Mouse (Mus musculus) testis, adult 2 months (tissue): ENCODE measurements around the gene Pacsin1. TPM values are rescaled to one million over a fixed set of nuclear protein-coding genes. Genes with fewer than 3 reads are reported as not detected.

Experiments used
- H3K27ac ChIP-seq: fragments of 200-500 bp; 2 replicates; pipeline ENCODE4 v1.5.1; 2012; ENCODE audit warnings: low read depth, low read length; ENCODE audit not compliant: control insufficient read depth, insufficient read depth
- H3K27me3 ChIP-seq: fragments of 200-500 bp; 2 replicates; pipeline ENCODE4 v1.6.1; 2012; ENCODE audit warnings: mild to moderate bottlenecking, low read length, moderate library complexity; ENCODE audit not compliant: control insufficient read depth, insufficient read depth
- H3K36me3 ChIP-seq: fragments of 200-500 bp; 2 replicates; pipeline ENCODE4 v1.6.1; 2012; ENCODE audit warnings: mild to moderate bottlenecking, low read length; ENCODE audit not compliant: control insufficient read depth, insufficient read depth
- H3K4me1 ChIP-seq: fragments of 200-500 bp; 2 replicates; pipeline ENCODE4 v1.6.1; 2012; ENCODE audit warnings: low read length; ENCODE audit not compliant: control insufficient read depth, insufficient read depth
- H3K4me3 ChIP-seq: fragments of 200-500 bp; 2 replicates; pipeline ENCODE4 v1.5.1; 2012; ENCODE audit warnings: low read depth, mild to moderate bottlenecking, low read length, moderate library complexity, mixed read lengths; ENCODE audit not compliant: control insufficient read depth
- CTCF ChIP-seq: fragments of 200-500 bp; IDR thresholded peaks from 2 replicates; pipeline ENCODE4 v1.5.1; 2012; ENCODE audit warnings: low read depth, mild to moderate bottlenecking, inconsistent platforms, low read length, moderate library complexity; ENCODE audit not compliant: control insufficient read depth, insufficient read depth, insufficient replicate concordance
- POLR2A ChIP-seq: fragments of 200-500 bp; IDR thresholded peaks from 2 replicates; pipeline ENCODE4 v1.6.1; 2012; ENCODE audit warnings: low read depth, mild to moderate bottlenecking, inconsistent platforms, low read length, moderate library complexity; ENCODE audit not compliant: control insufficient read depth
- polyA plus RNA-seq: library from polyadenylated mRNA; depleted of rRNA; stranded (reverse); fragments of >200 nt; gene quantifications from 2 replicates; pipeline ENCODE4 v1.2.3, GENCODE M21; 2012

Pacsin1 gene
- polyA plus RNA-seq, 1 experiment: 9.6 TPM

DNA sequence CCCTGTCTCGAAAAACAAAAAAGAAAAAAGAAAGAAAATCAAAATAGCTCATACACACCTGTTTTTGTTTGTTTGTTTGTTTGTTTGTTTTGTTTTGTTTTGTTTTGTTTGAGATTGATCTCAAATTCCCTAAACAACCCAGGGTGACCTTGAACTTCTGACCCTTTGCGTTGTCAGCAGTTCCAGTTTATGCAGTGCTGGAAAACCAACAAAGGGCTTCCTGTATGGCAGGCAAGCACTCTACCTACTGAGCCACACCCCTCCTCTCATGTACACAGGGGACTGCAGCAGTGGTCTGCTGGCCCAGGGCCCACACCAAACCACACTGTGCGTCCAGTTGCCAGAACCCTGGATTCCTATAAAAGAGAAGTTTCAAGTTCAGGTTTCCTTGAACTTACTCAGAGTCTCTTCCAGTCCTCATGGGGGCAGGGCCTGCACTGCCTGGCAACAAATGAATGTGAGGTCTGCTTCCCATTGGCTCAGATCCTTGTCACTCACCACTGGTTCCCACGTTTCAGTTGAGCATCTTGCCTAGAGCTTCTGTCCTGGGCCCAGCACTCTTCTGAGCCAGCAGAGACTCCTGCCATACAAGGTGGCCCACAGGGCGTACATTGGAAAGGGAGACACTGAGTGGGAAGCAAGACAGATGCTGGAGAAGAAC is 48.8 kb downstream of the Pacsin1 start:
- TF ChIP-seq POLR2A (no peak), CTCF (no peak)
- H3K4me3 ChIP-seq: peak overlapping the region; percentile 35; the same call in 1 of the 2 replicates
- no peak overlapping the region for H3K27ac ChIP-seq
- H3K36me3 ChIP-seq: no peaks in the 10 kb centered on the region
- H3K27me3 ChIP-seq: no peaks in the 10 kb centered on the region
- H3K4me1 ChIP-seq: peaks cover 26% of the 10 kb centered on the region

DNA sequence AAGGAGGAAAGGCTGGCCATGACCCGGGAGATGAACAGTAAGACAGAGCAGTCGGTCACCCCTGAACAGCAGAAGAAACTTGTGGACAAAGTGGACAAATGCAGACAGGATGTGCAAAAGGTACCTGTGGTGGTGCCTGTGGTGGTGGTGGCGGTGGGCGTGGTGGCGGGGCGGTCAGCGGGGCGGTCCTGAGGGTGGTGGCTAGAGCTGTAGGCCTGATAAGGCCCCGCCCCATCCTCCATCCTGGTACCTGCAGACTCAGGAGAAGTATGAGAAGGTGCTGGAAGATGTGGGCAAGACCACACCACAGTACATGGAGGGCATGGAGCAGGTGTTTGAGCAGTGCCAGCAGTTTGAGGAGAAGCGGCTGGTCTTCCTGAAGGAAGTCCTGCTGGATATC is 50.4 kb downstream of the Pacsin1 start:
- Histone ChIP-seq H3K4me1 (peaks cover 32% of the 10 kb centered on the region), H3K36me3 (no peaks in the 10 kb centered on the region), H3K4me3 (no peak overlapping the region), H3K27me3 (no peaks in the 10 kb centered on the region), H3K27ac (no peak overlapping the region)
- no peak for TF ChIP-seq POLR2A
- TF ChIP-seq CTCF: no peak

DNA sequence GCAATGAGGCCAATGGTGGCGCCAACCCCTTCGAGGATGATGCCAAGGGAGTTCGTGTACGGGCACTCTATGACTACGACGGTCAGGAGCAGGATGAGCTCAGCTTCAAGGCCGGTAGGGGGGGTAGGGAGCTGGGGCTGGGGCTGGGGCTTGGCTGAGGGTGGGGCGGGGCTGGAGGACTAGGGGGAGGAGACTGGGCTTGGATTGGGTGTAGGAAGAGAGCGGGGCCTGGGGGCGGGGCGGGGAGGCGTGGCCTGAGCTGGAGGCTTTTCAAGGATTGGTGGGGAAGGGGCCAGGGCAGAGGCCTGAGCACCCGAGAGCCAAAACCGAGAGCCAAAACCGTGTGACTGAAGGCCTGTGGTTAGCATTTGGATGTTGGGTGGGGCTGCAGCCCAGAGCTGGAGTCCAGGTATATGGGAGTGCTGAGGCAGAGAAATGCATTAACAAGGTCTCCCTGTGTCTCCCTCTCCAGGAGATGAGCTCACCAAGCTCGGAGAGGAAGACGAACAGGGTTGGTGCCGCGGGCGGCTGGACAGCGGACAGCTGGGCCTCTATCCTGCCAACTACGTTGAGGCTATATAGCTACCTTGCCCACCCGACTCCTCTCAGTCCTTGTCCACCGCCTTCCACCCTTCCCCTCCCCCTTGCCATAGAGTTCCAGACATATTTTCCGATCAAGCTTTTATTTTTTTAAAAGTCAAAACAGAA is 52.8 kb downstream of the Pacsin1 start:
- H3K36me3 ChIP-seq: no peaks in the 10 kb centered on the region
- peaks cover 34% of the 10 kb centered on the region for H3K4me1 ChIP-seq
- peak overlapping the region; percentile 57 for H3K4me3 ChIP-seq
- TF ChIP-seq POLR2A (no peak), CTCF (no peak)
- H3K27ac ChIP-seq: no peak overlapping the region; the same call in 1 of the 2 replicates
- no peaks in the 10 kb centered on the region for H3K27me3 ChIP-seq

DNA sequence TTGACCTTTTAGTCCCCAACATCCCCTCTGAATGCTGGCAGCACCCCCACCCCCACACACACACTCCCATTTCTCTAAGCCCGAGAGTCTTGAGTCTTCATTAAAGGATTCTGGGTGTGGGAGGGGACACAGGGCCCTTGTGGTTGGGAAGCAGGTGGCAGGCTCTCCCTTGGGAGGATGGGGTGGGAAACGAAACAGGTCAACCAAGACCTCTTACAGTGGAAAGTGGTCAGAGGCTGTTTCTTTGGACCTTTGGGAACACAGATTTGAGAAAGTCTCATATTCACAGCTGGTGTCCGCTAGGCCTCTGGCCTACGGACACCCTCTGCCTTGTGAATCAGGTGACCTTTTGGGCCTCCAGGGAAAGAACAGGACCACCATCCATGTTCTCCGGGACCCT is 54.3 kb downstream of the Pacsin1 start:
- H3K27me3 ChIP-seq: no peaks in the 10 kb centered on the region
- no peaks in the 10 kb centered on the region for H3K36me3 ChIP-seq
- TF ChIP-seq CTCF: no peak
- no peak overlapping the region for H3K27ac ChIP-seq
- H3K4me3 ChIP-seq: no peak overlapping the region
- H3K4me1 ChIP-seq: peaks cover 29% of the 10 kb centered on the region

DNA sequence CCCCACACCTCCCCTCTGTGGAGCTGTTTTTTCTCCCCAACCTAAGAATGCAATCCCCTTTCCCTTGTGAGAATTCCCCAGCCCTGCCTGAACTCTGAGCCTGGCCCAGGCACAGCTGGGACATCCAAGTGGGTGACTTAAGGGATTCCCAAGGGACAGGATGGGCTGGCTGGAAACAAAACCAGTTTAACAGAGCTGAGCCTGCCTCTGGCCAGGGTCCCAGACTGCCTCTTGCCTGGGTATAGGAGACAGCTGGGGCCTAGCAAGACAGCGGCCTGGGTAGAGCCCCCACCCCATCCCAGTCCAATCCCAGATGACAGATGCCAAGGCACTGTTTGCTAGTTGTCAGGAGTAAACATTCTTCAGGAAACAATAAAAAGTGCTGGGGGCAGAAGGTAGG is 57.5 kb downstream of the Pacsin1 start:
- Histone ChIP-seq H3K4me3 (no peak overlapping the region), H3K27me3 (no peaks in the 10 kb centered on the region), H3K4me1 (peaks cover 33% of the 10 kb centered on the region)

DNA sequence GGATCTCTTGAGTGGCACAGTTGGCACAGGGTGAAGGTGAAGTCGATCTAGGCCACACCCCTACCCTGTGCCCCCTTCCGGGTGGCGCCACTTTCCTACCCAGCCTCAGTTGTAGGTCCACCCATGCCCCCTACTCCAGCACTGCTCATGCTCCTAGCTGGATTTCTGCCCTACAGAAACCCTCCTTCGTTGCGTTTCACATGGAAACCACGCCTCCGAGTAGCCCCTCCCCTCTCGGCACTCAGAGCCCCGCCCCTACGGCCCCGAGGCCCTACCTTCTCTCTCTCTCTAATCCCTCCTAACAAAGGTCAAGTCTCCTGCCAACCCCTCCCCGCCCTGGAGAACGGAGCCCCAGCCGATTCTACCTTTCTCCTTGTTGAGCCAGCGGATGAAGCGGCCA is 61.5 kb downstream of the Pacsin1 start:
- peaks cover 13% of the 10 kb centered on the region for H3K4me1 ChIP-seq
- H3K36me3 ChIP-seq: no peaks in the 10 kb centered on the region
- H3K27me3 ChIP-seq: no peaks in the 10 kb centered on the region
- no peak overlapping the region for H3K27ac ChIP-seq
- H3K4me3 ChIP-seq: peak overlapping the region; percentile 70
- no peak for TF ChIP-seq CTCF
- TF ChIP-seq POLR2A: no peak

More for the DNA sequence above, 57.5 kb downstream of the Pacsin1 start:
- TF ChIP-seq POLR2A (no peak), CTCF (no peak)
- Histone ChIP-seq H3K27ac (no peak overlapping the region), H3K36me3 (no peaks in the 10 kb centered on the region)

DNA sequence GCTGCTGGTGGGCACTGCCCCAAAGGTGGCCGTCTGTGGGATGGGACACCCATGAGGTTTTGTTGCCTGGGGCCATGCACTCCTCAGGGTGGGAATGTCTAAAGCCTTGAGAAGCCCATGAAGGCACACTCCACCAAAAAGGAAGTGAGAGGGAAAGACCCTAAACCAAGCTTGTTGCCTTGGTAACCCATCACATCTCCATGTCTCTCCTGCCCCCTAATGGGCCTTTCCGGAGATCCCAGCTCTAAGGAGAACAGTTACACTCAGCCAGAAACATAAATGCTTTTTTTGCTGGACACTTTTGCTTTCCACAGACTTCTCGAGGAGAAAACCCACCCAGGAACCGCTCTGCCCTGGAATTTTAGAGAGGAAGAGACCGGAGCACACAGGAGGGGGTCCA is 62.9 kb downstream of the Pacsin1 start:
- peaks cover 10% of the 10 kb centered on the region for H3K4me1 ChIP-seq
- no peaks in the 10 kb centered on the region for H3K36me3 ChIP-seq
- no peak for TF ChIP-seq POLR2A
- TF ChIP-seq CTCF: no peak
- no peak overlapping the region for H3K27ac ChIP-seq
- H3K27me3 ChIP-seq: no peaks in the 10 kb centered on the region
- no peak overlapping the region for H3K4me3 ChIP-seq
